Mouse (Mus musculus): Measurements from ENCODE around the gene Ak3. TPM values are rescaled to one million over a fixed set of nuclear protein-coding genes. Genes with fewer than 3 reads are reported as not detected.

Ak3 gene
- polyA plus RNA-seq (2012; fragmentation: generic; extraction: Trizol), result 22.1 TPM
- long read RNA-seq, experiment 1, transcript Ak3-201 (5 exons, 2,809 nt), result major isoform, 56 of 61 reads
- long read RNA-seq, experiment 1, partial matches to known transcripts, result 5 of 61 reads
- long read RNA-seq, experiment 1, other reads (novel, unspliced or antisense), result 0 of 61 reads
- long read RNA-seq, experiment 2, transcript Ak3-201 (5 exons, 2,809 nt), result major isoform, 332 of 344 reads
- long read RNA-seq, experiment 2, partial matches to known transcripts, result 2 of 344 reads
- long read RNA-seq, experiment 2, other reads (novel, unspliced or antisense), result 10 of 344 reads

DNA sequence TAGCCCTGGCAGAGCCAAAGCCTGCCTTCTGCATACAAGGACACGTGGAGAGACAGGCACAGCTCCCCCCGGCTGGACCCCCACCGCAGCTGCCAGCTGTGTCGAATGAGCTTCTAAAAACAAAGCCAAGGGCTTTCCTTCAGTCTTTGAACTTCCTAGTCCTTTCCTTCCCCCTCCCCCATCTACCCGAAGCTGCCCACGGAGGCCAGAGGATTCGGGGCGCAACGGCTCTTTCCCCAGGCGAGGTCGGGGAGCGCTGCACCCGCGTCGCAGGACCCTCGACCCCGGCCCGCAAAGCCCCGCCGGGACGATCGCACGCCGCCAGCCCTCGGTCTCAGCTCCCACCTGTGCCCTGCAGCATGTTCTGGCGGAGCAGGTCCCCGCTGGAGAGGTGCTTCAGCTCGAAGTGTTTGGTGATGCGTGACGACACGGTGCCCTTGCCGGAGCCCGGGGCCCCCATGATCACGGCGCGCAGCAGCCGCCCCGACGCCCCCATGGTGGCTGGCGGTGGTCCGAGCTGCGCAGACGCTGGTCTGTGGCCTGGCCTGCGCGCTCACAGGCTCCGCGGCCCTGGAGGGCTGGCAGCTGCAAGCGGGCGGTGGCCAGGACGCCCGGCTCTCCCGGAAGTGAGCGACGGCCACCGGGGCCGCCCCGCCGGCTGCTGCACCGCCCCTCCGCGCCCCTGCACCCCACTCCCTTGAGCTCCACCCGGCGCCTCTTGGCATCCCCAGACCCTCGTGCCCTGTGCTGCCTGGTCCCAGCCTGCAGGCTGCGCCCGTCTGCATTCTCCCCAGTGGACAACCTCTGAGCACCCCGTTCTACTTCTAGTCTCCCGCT is at the start of gene Ak3:
Ak3 (minus strand) TSS at position 628 of the 837 bp plus-strand sequence.
- H3K79me3 ChIP-seq (ENCODE audit: low read depth), result no peaks in the 10 kb centered on the region
- H3K4me3 ChIP-seq (ENCODE audit: insufficient read depth, poor library complexity, severe bottlenecking), result peak within 1 kb of the TSS; percentile 56
- H3K27me3 ChIP-seq (ENCODE audit: control insufficient read depth, insufficient read depth, insufficient read length), result no peaks in the 10 kb centered on the region
- H3K36me3 ChIP-seq (ENCODE audit: control insufficient read depth, insufficient read depth), result no peaks in the 10 kb centered on the region
- H3ac ChIP-seq (ENCODE audit: control insufficient read depth, insufficient read length, low read depth), result peak within 1 kb of the TSS; percentile 94
- no peak for TF ChIP-seq MYOG (IDR thresholded peaks at IDR 0.05; ENCODE audit: control insufficient read depth, extremely low read depth, insufficient read length)
- peak; percentile 27 for TF ChIP-seq MYOD1 (IDR thresholded peaks at IDR 0.05; ENCODE audit: control insufficient read depth, insufficient read length, low read depth)
- TF ChIP-seq CTCF (IDR thresholded peaks at IDR 0.05; ENCODE audit: control insufficient read depth, insufficient read depth, insufficient read length), result peak; percentile 43
- peaks cover 26% of the 10 kb centered on the region for H3K79me2 ChIP-seq (ENCODE audit: control insufficient read depth, insufficient read depth)

DNA sequence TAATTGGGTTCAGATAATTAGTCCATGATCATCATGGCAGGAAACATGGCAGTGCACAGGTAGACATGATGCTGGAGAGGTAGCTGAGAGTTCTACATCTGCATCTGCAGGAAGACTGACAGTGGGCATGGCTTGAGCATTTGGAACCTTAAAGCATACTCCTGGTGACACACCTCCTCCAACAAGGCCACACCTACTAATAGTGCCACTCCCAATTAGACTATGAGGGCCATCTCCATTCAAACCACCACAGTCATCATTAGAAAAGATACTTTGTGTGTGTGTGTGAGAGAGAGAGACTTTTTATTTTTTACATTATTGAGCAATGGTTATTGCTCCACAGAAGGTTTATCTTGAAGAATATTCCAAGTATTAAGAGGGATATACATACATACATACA is 44.4 kb upstream of the Ak3 start:
- Histone ChIP-seq H3K4me3 (ENCODE audit: insufficient read depth, poor library complexity, severe bottlenecking) (no peak overlapping the region), H3K27me3 (ENCODE audit: control insufficient read depth, insufficient read depth, insufficient read length) (no peaks in the 10 kb centered on the region), H3ac (ENCODE audit: control insufficient read depth, insufficient read length, low read depth) (no peak overlapping the region), H3K36me3 (ENCODE audit: control insufficient read depth, insufficient read depth) (no peaks in the 10 kb centered on the region), H3K79me2 (ENCODE audit: control insufficient read depth, insufficient read depth) (no peaks in the 10 kb centered on the region), H3K79me3 (ENCODE audit: low read depth) (no peaks in the 10 kb centered on the region)
- TF ChIP-seq USF1 (IDR thresholded peaks at IDR 0.05; ENCODE audit: low read depth) (no peak), MAX (IDR thresholded peaks at IDR 0.05) (no peak), MYOG (IDR thresholded peaks at IDR 0.05; ENCODE audit: control insufficient read depth, extremely low read depth, insufficient read length) (no peak), MYOD1 (IDR thresholded peaks at IDR 0.05; ENCODE audit: control insufficient read depth, insufficient read length, low read depth) (no peak), CEBPB (IDR thresholded peaks at IDR 0.05; ENCODE audit: low read depth) (no peak), CTCF (IDR thresholded peaks at IDR 0.05; ENCODE audit: control insufficient read depth, insufficient read depth, insufficient read length) (no peak), FOSL1 (IDR thresholded peaks at IDR 0.05; ENCODE audit: insufficient read depth, low read length, poor library complexity, severe bottlenecking) (no peak)

DNA sequence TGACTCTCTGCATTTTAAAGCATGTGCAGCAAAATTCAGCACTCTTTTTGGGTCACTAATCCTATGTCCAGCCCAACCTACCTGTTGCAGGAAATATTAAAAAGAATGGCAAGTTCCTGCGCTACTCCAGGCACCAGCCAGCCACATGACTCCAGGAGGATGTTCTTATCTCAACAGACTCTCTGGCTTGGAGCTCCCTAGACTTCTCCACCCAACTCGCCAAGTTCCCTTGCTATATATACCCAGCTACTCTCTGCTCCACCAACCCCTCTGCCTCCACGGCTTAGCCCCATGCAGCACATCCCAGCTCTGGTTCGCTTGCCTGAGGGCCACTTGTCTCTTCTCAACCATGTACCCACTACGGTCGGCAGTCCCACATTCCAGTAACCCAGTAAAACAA is 40.9 kb upstream of the Ak3 start:
- Histone ChIP-seq H3K79me3 (ENCODE audit: low read depth) (no peaks in the 10 kb centered on the region), H3ac (ENCODE audit: control insufficient read depth, insufficient read length, low read depth) (no peak overlapping the region), H3K27me3 (ENCODE audit: control insufficient read depth, insufficient read depth, insufficient read length) (no peaks in the 10 kb centered on the region), H3K79me2 (ENCODE audit: control insufficient read depth, insufficient read depth) (no peaks in the 10 kb centered on the region), H3K36me3 (ENCODE audit: control insufficient read depth, insufficient read depth) (no peaks in the 10 kb centered on the region), H3K4me3 (ENCODE audit: insufficient read depth, poor library complexity, severe bottlenecking) (no peak overlapping the region)
- TF ChIP-seq MYOD1 (IDR thresholded peaks at IDR 0.05; ENCODE audit: control insufficient read depth, insufficient read length, low read depth), result no peak
- no peak for TF ChIP-seq MAX (IDR thresholded peaks at IDR 0.05)
- no peak for TF ChIP-seq CTCF (IDR thresholded peaks at IDR 0.05; ENCODE audit: control insufficient read depth, insufficient read depth, insufficient read length)
- TF ChIP-seq FOSL1 (IDR thresholded peaks at IDR 0.05; ENCODE audit: insufficient read depth, low read length, poor library complexity, severe bottlenecking), result no peak

DNA sequence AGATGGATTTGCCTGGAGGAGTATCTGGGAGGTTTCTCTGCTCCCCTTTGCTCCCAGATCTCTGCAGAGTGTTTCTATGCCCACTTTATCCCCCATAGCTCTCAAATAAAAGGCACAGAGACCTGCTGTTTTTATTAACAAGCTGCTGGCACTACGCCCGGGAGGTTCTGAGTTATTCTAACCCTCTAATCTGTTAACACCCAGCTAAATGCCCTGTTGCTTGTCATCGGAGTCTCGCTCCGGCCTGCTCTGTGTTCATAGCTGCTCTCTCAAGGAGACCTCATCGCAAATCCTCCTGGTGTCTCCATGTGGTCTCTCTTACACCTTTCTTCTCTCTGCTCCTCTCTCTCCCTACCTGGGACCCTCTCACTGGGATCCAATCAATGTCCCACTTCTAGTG is 27.0 kb upstream of the Ak3 start:
- Histone ChIP-seq H3K36me3 (ENCODE audit: control insufficient read depth, insufficient read depth) (no peaks in the 10 kb centered on the region), H3ac (ENCODE audit: control insufficient read depth, insufficient read length, low read depth) (no peak overlapping the region), H3K79me3 (ENCODE audit: low read depth) (no peaks in the 10 kb centered on the region), H3K4me3 (ENCODE audit: insufficient read depth, poor library complexity, severe bottlenecking) (no peak overlapping the region), H3K27me3 (ENCODE audit: control insufficient read depth, insufficient read depth, insufficient read length) (no peaks in the 10 kb centered on the region), H3K79me2 (ENCODE audit: control insufficient read depth, insufficient read depth) (no peaks in the 10 kb centered on the region)
- TF ChIP-seq MYOD1 (IDR thresholded peaks at IDR 0.05; ENCODE audit: control insufficient read depth, insufficient read length, low read depth) (no peak), FOSL1 (IDR thresholded peaks at IDR 0.05; ENCODE audit: insufficient read depth, low read length, poor library complexity, severe bottlenecking) (no peak), MAX (IDR thresholded peaks at IDR 0.05) (no peak), CTCF (IDR thresholded peaks at IDR 0.05; ENCODE audit: control insufficient read depth, insufficient read depth, insufficient read length) (no peak), USF1 (IDR thresholded peaks at IDR 0.05; ENCODE audit: low read depth) (no peak)

DNA sequence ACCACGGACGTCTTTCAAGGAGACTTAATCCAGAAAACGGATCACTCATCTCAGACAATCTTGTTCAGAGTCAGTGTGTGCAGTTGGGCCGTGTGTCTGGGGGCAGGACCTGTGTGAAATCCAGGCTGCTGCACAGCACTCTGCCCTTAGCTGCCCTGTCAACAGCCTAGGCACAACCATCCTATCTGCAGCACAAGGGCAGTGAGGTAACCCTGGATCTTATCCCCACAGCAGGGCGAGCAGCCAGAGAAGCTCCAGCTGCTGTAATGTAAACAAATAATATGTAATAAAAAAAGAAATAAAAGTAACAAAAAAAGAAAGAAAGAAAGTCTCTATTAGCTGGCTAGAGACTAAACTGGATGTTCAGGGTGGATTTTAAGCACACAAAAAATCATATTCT is 21.4 kb upstream of the Ak3 start:
- H3K4me3 ChIP-seq (ENCODE audit: insufficient read depth, poor library complexity, severe bottlenecking), result no peak overlapping the region
- no peak overlapping the region for H3ac ChIP-seq (ENCODE audit: control insufficient read depth, insufficient read length, low read depth)
- H3K79me2 ChIP-seq (ENCODE audit: control insufficient read depth, insufficient read depth), result no peaks in the 10 kb centered on the region
- no peak for TF ChIP-seq CTCF (IDR thresholded peaks at IDR 0.05; ENCODE audit: control insufficient read depth, insufficient read depth, insufficient read length)
- TF ChIP-seq MYOG (IDR thresholded peaks at IDR 0.05; ENCODE audit: control insufficient read depth, extremely low read depth, insufficient read length), result no peak
- no peak for TF ChIP-seq MAX (IDR thresholded peaks at IDR 0.05)
- no peak for TF ChIP-seq MYOD1 (IDR thresholded peaks at IDR 0.05; ENCODE audit: control insufficient read depth, insufficient read length, low read depth)
- TF ChIP-seq USF1 (IDR thresholded peaks at IDR 0.05; ENCODE audit: low read depth), result no peak
- TF ChIP-seq FOSL1 (IDR thresholded peaks at IDR 0.05; ENCODE audit: insufficient read depth, low read length, poor library complexity, severe bottlenecking), result no peak
- TF ChIP-seq CEBPB (IDR thresholded peaks at IDR 0.05; ENCODE audit: low read depth), result no peak
- no peaks in the 10 kb centered on the region for H3K79me3 ChIP-seq (ENCODE audit: low read depth)
- no peaks in the 10 kb centered on the region for H3K36me3 ChIP-seq (ENCODE audit: control insufficient read depth, insufficient read depth)
- H3K27me3 ChIP-seq (ENCODE audit: control insufficient read depth, insufficient read depth, insufficient read length), result no peaks in the 10 kb centered on the region

Data from C2C12 (cell line).